Mouse (Mus musculus) lung, postnatal 25 days (tissue): ENCODE results near the gene Dpp4.

Source experiments
- DNase-seq: peaks from one replicate; pipeline ENCODE4 v3.0.0; 2022; ENCODE audit warnings: low spot score

Dpp4 gene

DNA sequence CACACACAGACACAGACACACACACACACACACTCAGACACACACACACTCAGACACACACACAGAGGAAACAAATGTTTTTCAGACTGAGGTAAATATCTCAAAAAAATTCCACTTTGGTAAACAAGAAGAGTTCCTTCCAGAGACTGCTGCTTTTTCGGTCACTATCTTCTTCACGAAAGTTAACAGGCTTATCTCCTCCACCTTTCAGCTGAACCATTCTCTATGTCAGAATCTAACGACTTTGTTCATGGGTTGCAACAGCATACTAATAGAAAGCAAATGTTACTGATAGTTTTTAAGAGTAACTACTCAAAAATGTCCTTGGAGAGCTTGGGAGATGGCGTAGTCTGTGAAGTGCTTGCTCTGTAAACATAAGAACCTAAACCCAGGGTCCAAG lies 124.5 kb downstream of the Dpp4 start:
- no peak for DNase-seq

DNA sequence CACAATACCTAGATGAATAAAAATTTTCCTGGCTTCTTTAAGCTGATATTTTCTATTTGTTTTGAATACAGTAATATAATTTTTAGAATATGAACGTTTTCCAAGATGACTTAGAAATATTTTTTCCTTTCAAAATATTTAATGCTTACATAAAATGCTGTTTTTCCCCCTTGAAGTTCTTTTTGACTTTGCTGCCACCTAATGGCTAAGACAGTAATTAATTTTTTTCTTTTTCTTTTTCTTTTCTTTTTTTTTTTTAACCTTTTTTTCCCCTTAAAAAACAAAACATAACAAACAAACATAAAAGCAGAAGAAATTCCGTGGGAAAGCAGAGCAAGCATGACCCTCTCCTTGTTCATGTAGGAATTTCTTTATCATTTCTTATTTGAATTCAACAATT lies 126.2 kb downstream of the Dpp4 start:
- DNase-seq: no peak

DNA sequence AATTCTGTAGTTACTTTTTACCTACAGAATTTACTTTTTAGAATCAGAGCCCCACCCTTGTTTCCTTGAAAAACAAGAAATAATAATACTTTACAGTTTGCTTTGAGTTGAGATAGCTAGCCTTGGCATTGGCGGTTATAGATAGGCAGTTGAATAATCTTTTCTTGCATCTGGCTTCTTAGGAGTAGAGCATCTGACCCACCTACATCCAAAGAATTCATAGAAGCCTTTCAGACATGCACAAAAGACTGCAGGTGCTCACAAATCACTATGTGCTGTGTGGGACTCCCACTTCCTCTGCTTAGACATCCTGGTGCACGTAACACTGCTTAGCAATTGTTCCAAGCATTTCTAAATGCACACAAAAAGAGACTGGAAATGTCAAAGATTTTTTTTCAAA lies 127.0 kb downstream of the Dpp4 start:
- no peak for DNase-seq
